Mouse (Mus musculus): ENCODE data around the gene Olfr231. TPM values are rescaled to one million over a fixed set of nuclear protein-coding genes. Genes with fewer than 3 reads are reported as not detected.

The Olfr231 gene
- polyA plus RNA-seq, 1 experiment from 2014 or later: not detected

DNA sequence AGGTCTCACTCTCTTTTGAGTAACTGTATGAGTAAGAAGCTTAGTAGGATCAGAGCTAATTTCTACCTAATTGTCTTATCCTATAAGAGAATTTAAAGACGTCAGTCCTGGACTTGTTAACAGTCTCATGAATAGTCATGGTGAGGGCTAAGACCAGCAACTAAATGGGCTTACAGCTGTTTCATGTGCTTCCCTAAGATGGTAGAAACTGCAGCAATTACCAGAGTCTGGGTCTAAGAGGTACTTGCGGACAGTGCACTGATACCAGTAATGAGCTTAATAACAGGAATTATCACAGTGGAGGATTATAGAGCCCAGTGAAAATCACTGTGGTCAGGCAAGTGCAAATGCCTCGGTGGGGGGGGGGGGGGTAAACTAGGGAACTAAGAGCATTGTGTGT lies 11.0 kb upstream of the Olfr231 start:
- no peaks in the 10 kb centered on the region for H3K9me3 ChIP-seq (ENCODE audit: control insufficient read depth, low read length)
- no peak for ATAC-seq (replicated peaks; ENCODE audit: low FRiP score)
- no peaks in the 10 kb centered on the region for H3K4me1 ChIP-seq (replicated peaks; ENCODE audit: control insufficient read depth, insufficient read depth, low read length)
- no peaks in the 10 kb centered on the region for H3K27me3 ChIP-seq (replicated peaks; ENCODE audit: control insufficient read depth, insufficient read depth, low read length)
- no peaks in the 10 kb centered on the region for H3K36me3 ChIP-seq (ENCODE audit: control insufficient read depth, insufficient read depth, low read length)
- no peak overlapping the region for H3K27ac ChIP-seq (ENCODE audit: low read depth, low read length)
- 64% methylated on average over 3 of the region's 3 CpGs for WGBS
- DNase-seq (ENCODE audit: low spot score): no peak
- H3K9ac ChIP-seq (ENCODE audit: low read depth, low read length): no peak overlapping the region
- no peak overlapping the region for H3K4me2 ChIP-seq
- no peak overlapping the region for H3K4me3 ChIP-seq (ENCODE audit: low read depth, low read length)

DNA sequence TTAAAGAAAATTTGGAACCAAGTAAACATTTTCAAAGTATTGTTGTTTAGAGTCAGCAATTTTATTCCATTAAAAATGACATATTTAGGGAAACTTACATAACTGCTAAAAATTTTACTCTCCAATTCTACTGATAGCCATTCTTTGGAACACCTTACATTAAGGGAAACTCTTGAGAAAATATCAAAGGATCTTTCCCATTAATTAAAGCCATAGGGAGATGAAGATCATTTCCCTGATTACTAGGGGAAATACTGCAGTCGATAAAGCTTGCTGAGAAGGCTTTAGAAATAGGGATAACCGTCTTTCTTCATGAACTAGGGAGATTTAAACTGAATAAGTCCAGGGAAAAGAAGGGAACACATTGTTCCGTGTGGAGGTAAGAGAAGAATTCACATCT lies 10.3 kb upstream of the Olfr231 start, which contains the start of gene Olfr424:
TSS of gene Olfr424 (plus strand) at position 301 of the 400 bp plus-strand sequence.
- no peak for ATAC-seq (replicated peaks; ENCODE audit: low FRiP score)
- H3K9me3 ChIP-seq (ENCODE audit: control insufficient read depth, low read length): no peaks in the 10 kb centered on the region

DNA sequence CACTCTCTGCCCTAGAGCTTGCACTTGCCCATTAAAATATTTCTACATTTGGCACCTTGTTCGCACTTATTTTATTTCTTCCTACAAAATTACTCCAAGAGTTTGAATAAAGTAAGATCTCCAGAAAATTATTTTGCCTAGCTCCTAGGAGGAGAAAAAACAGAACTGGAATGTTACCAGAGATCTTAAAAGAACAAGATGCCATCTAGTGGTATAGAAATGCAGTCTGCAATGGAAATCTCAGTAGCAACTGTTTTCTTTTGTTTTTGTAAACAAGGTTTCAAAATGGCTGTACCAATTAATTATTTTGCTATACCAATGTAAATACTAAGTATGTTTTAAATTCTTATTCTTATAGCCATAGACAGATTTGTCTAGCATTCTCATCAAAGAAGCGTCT lies 17.2 kb downstream of the Olfr231 start:
- H3K36me3 ChIP-seq (ENCODE audit: control insufficient read depth, insufficient read depth, low read length): no peaks in the 10 kb centered on the region
- H3K4me1 ChIP-seq (replicated peaks; ENCODE audit: control insufficient read depth, insufficient read depth, low read length): no peaks in the 10 kb centered on the region
- no peak overlapping the region for H3K4me2 ChIP-seq
- no peak overlapping the region for H3K9ac ChIP-seq (ENCODE audit: low read depth, low read length)
- no peak overlapping the region for H3K4me3 ChIP-seq (ENCODE audit: low read depth, low read length)
- H3K27me3 ChIP-seq (replicated peaks; ENCODE audit: control insufficient read depth, insufficient read depth, low read length): no peaks in the 10 kb centered on the region
- 45% methylated on average over 2 of the region's 2 CpGs for WGBS
- H3K9me3 ChIP-seq (ENCODE audit: control insufficient read depth, low read length): no peaks in the 10 kb centered on the region
- ATAC-seq (replicated peaks; ENCODE audit: low FRiP score): no peak
- DNase-seq (ENCODE audit: low spot score): no peak
- no peak overlapping the region for H3K27ac ChIP-seq (ENCODE audit: low read depth, low read length)

More for the DNA sequence above, 10.3 kb upstream of the Olfr231 start, which contains the start of gene Olfr424:
- Histone ChIP-seq H3K36me3 (ENCODE audit: control insufficient read depth, insufficient read depth, low read length) (no peaks in the 10 kb centered on the region), H3K4me3 (ENCODE audit: low read depth, low read length) (no peak within 1 kb of the TSS), H3K4me2 (no peak within 1 kb of the TSS), H3K4me1 (replicated peaks; ENCODE audit: control insufficient read depth, insufficient read depth, low read length) (no peaks in the 10 kb centered on the region), H3K27ac (ENCODE audit: low read depth, low read length) (no peak within 1 kb of the TSS), H3K27me3 (replicated peaks; ENCODE audit: control insufficient read depth, insufficient read depth, low read length) (no peaks in the 10 kb centered on the region), H3K9ac (ENCODE audit: low read depth, low read length) (no peak within 1 kb of the TSS)
- DNase-seq (ENCODE audit: low spot score): no peak
- WGBS: 73% methylated on average over 3 of the region's 3 CpGs

DNA sequence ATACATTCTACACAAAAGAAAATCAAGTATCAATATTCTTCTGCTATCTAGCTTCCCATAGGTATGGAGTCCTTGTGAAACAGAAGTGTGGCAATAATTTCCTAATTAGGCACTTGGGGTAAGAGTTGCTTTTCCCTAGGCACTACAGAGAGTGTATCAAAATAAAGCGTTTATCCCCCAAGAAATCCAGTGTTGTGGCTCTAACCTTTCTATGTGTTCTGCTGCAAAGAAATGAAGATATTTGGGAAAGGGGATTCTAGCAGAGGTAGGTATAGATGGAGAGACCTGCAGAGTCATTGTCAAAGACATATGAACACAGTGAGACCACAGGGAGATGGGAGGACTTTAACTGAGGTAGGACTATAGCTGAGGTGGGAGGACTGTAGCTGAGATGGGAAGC lies 24.4 kb downstream of the Olfr231 start, which contains the start of gene Olfr427:
TSS of gene Olfr427 (plus strand) at position 301 of the 400 bp plus-strand sequence.
- Histone ChIP-seq H3K4me3 (ENCODE audit: low read depth, low read length) (no peak within 1 kb of the TSS), H3K27ac (ENCODE audit: low read depth, low read length) (no peak within 1 kb of the TSS), H3K9me3 (ENCODE audit: control insufficient read depth, low read length) (no peaks in the 10 kb centered on the region), H3K36me3 (ENCODE audit: control insufficient read depth, insufficient read depth, low read length) (no peaks in the 10 kb centered on the region), H3K4me2 (no peak within 1 kb of the TSS), H3K27me3 (replicated peaks; ENCODE audit: control insufficient read depth, insufficient read depth, low read length) (no peaks in the 10 kb centered on the region), H3K4me1 (replicated peaks; ENCODE audit: control insufficient read depth, insufficient read depth, low read length) (no peaks in the 10 kb centered on the region), H3K9ac (ENCODE audit: low read depth, low read length) (no peak within 1 kb of the TSS)
- no peak for DNase-seq (ENCODE audit: low spot score)
- 82% methylated on average over 1 of the region's 1 CpGs for WGBS
- ATAC-seq (replicated peaks; ENCODE audit: low FRiP score): no peak

- Histone ChIP-seq H3K4me1 (replicated peaks; ENCODE audit: control insufficient read depth, insufficient read depth, low read length) (no peaks in the 10 kb centered on the region), H3K4me3 (ENCODE audit: low read depth, low read length) (no peak within 1 kb of the TSS), H3K9me3 (ENCODE audit: control insufficient read depth, low read length) (no peaks in the 10 kb centered on the region), H3K27me3 (replicated peaks; ENCODE audit: control insufficient read depth, insufficient read depth, low read length) (no peaks in the 10 kb centered on the region), H3K9ac (ENCODE audit: low read depth, low read length) (no peak within 1 kb of the TSS), H3K4me2 (no peak within 1 kb of the TSS), H3K36me3 (ENCODE audit: control insufficient read depth, insufficient read depth, low read length) (no peaks in the 10 kb centered on the region), H3K27ac (ENCODE audit: low read depth, low read length) (no peak within 1 kb of the TSS)
- 84% methylated on average over 2 of the region's 2 CpGs for WGBS
- ATAC-seq (replicated peaks; ENCODE audit: low FRiP score): no peak
- no peak for DNase-seq (ENCODE audit: low spot score)
These were observed 36.9 kb downstream of the Olfr231 start, which contains the start of gene Olfr429 for GRCm38 (mm10) chr1:174084031-174084430. Gene Olfr429 (plus strand): TSS chr1:174084331.

GRCm38 (mm10) chr1:174066305-174066704 lies 54.7 kb downstream of the Olfr231 start, which contains the start of gene Olfr430:
Gene Olfr430 (plus strand): TSS chr1:174066605.
- DNase-seq (ENCODE audit: low spot score): no peak
- Histone ChIP-seq H3K4me2 (no peak within 1 kb of the TSS), H3K9ac (ENCODE audit: low read depth, low read length) (no peak within 1 kb of the TSS), H3K27me3 (replicated peaks; ENCODE audit: control insufficient read depth, insufficient read depth, low read length) (no peaks in the 10 kb centered on the region), H3K36me3 (ENCODE audit: control insufficient read depth, insufficient read depth, low read length) (no peaks in the 10 kb centered on the region), H3K27ac (ENCODE audit: low read depth, low read length) (no peak within 1 kb of the TSS), H3K9me3 (ENCODE audit: control insufficient read depth, low read length) (no peaks in the 10 kb centered on the region), H3K4me3 (ENCODE audit: low read depth, low read length) (no peak within 1 kb of the TSS), H3K4me1 (replicated peaks; ENCODE audit: control insufficient read depth, insufficient read depth, low read length) (no peaks in the 10 kb centered on the region)
- no peak for ATAC-seq (replicated peaks; ENCODE audit: low FRiP score)
- 78% methylated on average over 3 of the region's 3 CpGs for WGBS

Other genes starting within 250 kb of the Olfr231 start
- gene Ifi211, start 208.1 kb downstream of the Olfr231 start, polyA plus RNA-seq (2014; fragmentation: Nextera tagmentation; extraction: Ambion mirVana): 0.64 and 0.88 TPM in 2 replicates
- gene Mndal, start 178.7 kb downstream of the Olfr231 start, polyA plus RNA-seq (2014; fragmentation: Nextera tagmentation; extraction: Ambion mirVana): 1.8 and 2.0 TPM in 2 replicates
- gene Ifi203, start 178.5 kb downstream of the Olfr231 start, polyA plus RNA-seq (2014; fragmentation: Nextera tagmentation; extraction: Ambion mirVana): 0.74 and 0.78 TPM in 2 replicates
- not detected in 2 replicates for gene Ifi202b, start 138.4 kb downstream of the Olfr231 start, polyA plus RNA-seq (2014; fragmentation: Nextera tagmentation; extraction: Ambion mirVana)
- gene Ifi205, start 89.4 kb downstream of the Olfr231 start, polyA plus RNA-seq (2014; fragmentation: Nextera tagmentation; extraction: Ambion mirVana): 0.82 TPM in 2 replicates
- 0.30 TPM in 1 of 2 replicates, not detected in the other for gene Olfr433, start 80.5 kb downstream of the Olfr231 start, polyA plus RNA-seq (2014; fragmentation: Nextera tagmentation; extraction: Ambion mirVana)
- gene Olfr432, start 72.0 kb downstream of the Olfr231 start, polyA plus RNA-seq (2014; fragmentation: Nextera tagmentation; extraction: Ambion mirVana): not detected in 2 replicates
- not detected in 2 replicates for gene Olfr430, start 54.6 kb downstream of the Olfr231 start, polyA plus RNA-seq (2014; fragmentation: Nextera tagmentation; extraction: Ambion mirVana)
- not detected in 2 replicates for gene Olfr429, start 36.8 kb downstream of the Olfr231 start, polyA plus RNA-seq (2014; fragmentation: Nextera tagmentation; extraction: Ambion mirVana)
- gene Olfr427, start 24.3 kb downstream of the Olfr231 start, polyA plus RNA-seq (2014; fragmentation: Nextera tagmentation; extraction: Ambion mirVana): not detected in 2 replicates
- gene Olfr424, start 10.4 kb upstream of the Olfr231 start, polyA plus RNA-seq (2014; fragmentation: Nextera tagmentation; extraction: Ambion mirVana): not detected in 2 replicates
- 0.12 and 0.27 TPM in 2 replicates for gene Olfr420, start 34.5 kb upstream of the Olfr231 start, polyA plus RNA-seq (2014; fragmentation: Nextera tagmentation; extraction: Ambion mirVana)
- gene Spta1, start 51.6 kb upstream of the Olfr231 start, polyA plus RNA-seq (2014; fragmentation: Nextera tagmentation; extraction: Ambion mirVana): 23.1 and 26.0 TPM in 2 replicates
- gene Olfr419, start 130.9 kb upstream of the Olfr231 start, polyA plus RNA-seq (2014; fragmentation: Nextera tagmentation; extraction: Ambion mirVana): 0.12 TPM in 1 of 2 replicates, not detected in the other
- gene Mptx1, start 209.4 kb upstream of the Olfr231 start, polyA plus RNA-seq (2014; fragmentation: Nextera tagmentation; extraction: Ambion mirVana): not detected in 2 replicates
- gene Olfr417, start 244.0 kb upstream of the Olfr231 start, polyA plus RNA-seq (2014; fragmentation: Nextera tagmentation; extraction: Ambion mirVana): not detected in 2 replicates

All from liver, embryonic 11.5 days (tissue).